14 mouse cellular contexts compared by ENCODE assay signal in genomic region chr13:42253821-42254220, GRCm38 (mm10).
"Had no signal": no experiment of that assay in that cellular context is flagged by ENCODE, and none has a peak within 500 bp of the region (broad histone marks: within the 10 kb centered on the region; RNA-seq: fewer than 3 reads in every experiment).

No protein-coding gene starts in this region.

- H3K4me2 ChIP-seq: limb, embryonic 15.5 days; liver, embryonic 12.5 days; lung, embryonic 14.5 days; midbrain, embryonic 11.5 days; neural tube, embryonic 13.5 days had no signal

- DNase-seq: kidney, adult 8-10 months; kidney, postnatal 25 days; lung, embryonic 14.5 days; right cerebral cortex, postnatal 14 days; thymus, adult 18-20 months; thymus, postnatal 14 days had no signal

- H3K4me3 ChIP-seq: left cerebral cortex, adult 2 months; limb, embryonic 15.5 days; liver, embryonic 12.5 days; megakaryocyte, embryonic 14.5 days; neural tube, embryonic 13.5 days had no signal

- H3K27ac ChIP-seq: left cerebral cortex, adult 2 months; limb, embryonic 15.5 days; liver, embryonic 12.5 days; neural tube, embryonic 13.5 days had no signal

- H3K9me3 ChIP-seq: limb, embryonic 15.5 days; neural tube, embryonic 13.5 days had no signal

- H3K36me3 ChIP-seq: limb, embryonic 15.5 days; liver, embryonic 12.5 days; neural tube, embryonic 13.5 days had no signal

- H3K9ac ChIP-seq: limb, embryonic 15.5 days; liver, embryonic 12.5 days; lung, embryonic 14.5 days; neural tube, embryonic 13.5 days had no signal

- H3K4me1 ChIP-seq: limb, embryonic 15.5 days; liver, embryonic 12.5 days; neural tube, embryonic 13.5 days had no signal

- H3K27me3 ChIP-seq: limb, embryonic 15.5 days; liver, embryonic 12.5 days; megakaryocyte, embryonic 14.5 days; neural tube, embryonic 13.5 days had no signal

- ATAC-seq: intestine, postnatal 0 days; liver, embryonic 12.5 days; midbrain, embryonic 16.5 days had no signal
